Mouse (Mus musculus) splenic B cell, adult 2 months (primary cell): ENCODE results near the gene Arhgap6.

ENCODE experiments used
- DNase-seq: peaks from one replicate; pipeline ENCODE4 v3.0.0-alpha.2; 2011; ENCODE audit warnings: low read depth, low spot score
- H3K27me3 ChIP-seq: 2 replicates; pipeline ENCODE4 v1.6.1; 2012; ENCODE audit warnings: mild to moderate bottlenecking, low read length, moderate library complexity, mixed read lengths; ENCODE audit not compliant: control insufficient read depth, poor library complexity, insufficient read depth, severe bottlenecking
- H3K36me3 ChIP-seq: 2 replicates; pipeline ENCODE4 v1.6.1; 2012; ENCODE audit warnings: mild to moderate bottlenecking, low read length, moderate library complexity, mixed read lengths; ENCODE audit not compliant: control insufficient read depth, poor library complexity, insufficient read depth, severe bottlenecking

The Arhgap6 gene

DNA sequence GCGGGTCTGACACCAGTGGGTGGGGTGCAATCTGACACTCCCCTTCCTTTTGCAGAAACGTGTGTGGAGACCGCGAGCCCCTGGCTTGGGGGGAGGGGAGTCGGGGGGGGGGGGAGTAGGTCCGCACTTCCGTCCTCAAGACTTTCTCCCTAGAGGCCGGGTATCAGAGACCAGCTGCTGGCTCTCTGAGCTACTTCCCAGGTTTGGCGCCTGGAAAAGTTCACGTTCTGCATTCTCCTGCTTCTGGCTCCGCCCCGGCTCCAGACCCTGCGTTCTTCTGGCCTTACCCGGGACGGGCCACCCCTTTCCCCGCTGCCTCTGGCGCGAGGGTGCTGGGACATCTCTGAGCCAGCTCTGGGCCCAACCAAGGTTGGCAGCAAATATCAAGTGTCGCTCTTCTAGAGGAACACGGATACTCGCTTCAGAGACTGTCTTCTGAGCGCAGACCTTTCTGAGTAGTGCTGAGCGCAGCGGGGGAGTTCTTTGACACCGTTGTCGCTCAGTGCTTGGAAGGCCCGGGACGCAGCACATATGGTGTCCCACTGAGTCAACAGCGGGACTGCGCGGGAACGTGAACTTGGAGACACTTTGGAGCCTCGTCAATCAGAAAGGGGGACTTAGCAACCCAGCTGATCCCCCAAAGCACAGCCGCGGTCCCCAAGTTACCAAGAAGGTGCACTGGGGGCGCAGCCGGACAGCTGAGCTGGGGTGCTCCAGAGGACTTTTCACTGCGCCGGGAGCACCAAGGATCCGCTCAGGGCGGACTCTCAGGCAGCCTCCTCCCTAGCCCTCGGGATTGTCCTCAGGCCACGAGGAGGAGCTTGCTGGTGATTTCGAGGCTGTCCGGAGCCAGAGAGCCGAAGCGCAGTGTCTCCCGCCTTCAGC, at the start of gene Arhgap6:
Gene Arhgap6 (plus strand): TSS at position 126 of the 885 bp plus-strand sequence.
- Histone ChIP-seq H3K36me3 (no peaks in the 10 kb centered on the region), H3K27me3 (no peaks in the 10 kb centered on the region)
- DNase-seq, result no peak

DNA sequence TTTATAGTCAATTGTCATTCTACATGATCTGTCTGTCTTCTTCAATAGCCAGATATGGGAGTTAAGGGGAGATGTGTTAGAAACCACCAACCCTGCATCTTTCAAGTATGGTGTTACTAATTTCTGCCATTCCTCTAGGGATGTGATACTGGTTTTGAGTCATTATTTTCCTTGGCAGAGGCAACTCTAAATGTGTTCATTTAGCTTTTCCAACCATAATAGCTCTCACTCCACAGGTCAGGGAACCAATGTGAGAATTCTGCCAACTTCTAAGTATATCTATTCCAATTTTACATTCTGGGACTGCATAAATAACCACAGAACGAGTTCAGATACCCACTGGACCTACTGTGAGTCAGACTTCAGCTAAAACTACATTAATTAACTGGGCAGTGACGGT, 47.9 kb upstream of the Arhgap6 start:
- no peaks in the 10 kb centered on the region for H3K27me3 ChIP-seq
- DNase-seq, result no peak
- no peaks in the 10 kb centered on the region for H3K36me3 ChIP-seq

DNA sequence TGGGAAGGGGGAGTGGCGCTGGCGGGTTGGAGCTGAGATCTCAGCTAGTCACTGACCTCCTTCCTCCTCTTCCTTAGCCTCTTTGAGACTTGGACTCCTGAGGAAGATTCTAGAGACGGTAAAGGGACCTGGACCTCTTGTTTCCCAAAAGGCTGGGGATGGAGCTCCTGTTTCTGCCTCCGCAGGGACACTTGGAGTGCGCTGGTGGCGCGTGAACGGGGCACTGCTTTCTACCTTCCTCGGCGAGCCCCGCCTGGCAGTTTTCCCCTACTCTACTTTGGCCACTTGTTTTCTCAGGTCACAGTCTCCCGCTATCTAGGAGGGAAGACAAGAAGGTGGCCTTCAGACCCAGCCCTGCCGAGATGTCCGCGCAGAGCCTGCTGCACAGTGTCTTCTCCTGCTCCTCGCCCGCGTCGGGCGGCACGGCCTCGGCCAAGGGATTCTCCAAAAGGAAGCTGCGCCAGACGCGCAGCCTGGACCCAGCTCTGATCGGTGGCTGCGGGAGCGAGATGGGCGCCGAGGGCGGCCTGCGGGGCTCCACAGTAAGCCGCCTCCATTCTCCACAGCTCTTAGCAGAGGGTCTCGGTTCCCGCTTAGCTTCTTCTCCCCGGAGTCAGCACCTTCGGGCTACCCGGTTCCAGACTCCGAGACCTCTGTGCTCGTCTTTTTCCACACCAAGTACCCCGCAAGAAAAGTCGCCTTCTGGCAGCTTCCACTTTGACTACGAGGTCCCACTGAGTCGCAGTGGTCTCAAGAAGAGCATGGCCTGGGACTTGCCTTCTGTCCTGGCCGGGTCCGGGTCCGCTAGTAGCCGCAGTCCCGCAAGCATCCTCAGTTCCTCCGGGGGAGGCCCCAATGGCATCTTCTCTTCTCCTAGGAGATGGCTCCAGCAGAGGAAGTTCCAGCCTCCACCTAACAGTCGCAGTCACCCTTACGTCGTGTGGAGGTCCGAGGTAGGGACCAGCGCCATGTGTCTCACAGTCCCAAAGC, 1.3 kb downstream of the Arhgap6 start:
- DNase-seq, result no peak
- H3K27me3 ChIP-seq, result no peaks in the 10 kb centered on the region
- no peaks in the 10 kb centered on the region for H3K36me3 ChIP-seq

DNA sequence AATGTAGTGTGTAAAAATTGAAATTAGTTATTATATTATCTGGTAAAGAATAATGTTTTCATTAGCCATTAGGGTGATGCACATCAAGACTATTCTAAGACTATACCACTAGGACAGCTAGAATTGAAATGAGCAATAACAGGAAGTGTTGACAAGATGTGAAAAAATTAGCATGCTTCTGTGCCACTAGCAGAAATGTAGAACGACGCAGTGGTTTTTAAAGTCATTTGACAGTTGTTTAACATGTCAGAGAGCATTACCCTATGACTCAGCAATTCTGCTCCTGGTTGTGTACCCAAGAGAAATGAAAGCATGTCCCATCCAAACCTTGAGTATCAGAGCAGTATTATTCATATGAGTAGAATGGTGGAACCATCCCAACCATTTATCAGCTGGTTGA, 9.8 kb downstream of the Arhgap6 start:
- no peaks in the 10 kb centered on the region for H3K36me3 ChIP-seq
- no peaks in the 10 kb centered on the region for H3K27me3 ChIP-seq
- DNase-seq, result no peak

DNA sequence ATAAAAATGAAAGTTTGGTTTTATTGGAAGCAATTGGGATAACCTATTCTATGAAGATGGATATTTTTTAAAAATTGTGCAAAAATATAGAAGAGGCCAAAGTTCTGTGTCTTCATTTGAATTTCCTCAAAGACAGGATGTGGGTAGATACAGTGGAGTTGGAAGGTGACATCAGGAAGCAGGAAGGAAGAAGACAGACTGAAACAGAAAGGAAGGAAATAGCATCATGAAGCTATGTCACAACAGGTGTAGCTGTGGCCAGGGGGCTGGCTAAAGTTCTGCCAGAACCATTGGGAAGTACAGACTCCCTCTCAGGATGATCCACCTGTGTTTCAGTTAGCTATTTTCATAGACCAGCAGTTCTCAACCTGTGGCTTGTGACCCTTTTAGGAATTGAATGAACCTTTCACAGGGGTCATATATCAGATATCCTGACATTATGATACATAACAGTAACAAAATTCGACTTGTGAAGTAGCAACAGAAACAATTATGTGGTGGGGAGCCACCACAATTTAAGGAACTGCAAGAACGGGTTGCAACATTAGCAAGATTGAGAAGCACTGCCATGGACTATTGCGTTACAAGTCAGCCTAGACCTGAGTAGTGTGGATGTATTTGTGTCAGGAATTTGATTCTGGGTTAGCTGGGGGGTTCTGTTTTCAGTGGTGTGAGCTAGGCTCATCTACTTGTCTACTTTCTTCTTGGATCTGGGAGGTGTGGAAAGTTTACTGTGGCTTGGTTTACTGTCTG, 15.8 kb downstream of the Arhgap6 start:
- DNase-seq, result no peak
- Histone ChIP-seq H3K36me3 (no peaks in the 10 kb centered on the region), H3K27me3 (no peaks in the 10 kb centered on the region)

DNA sequence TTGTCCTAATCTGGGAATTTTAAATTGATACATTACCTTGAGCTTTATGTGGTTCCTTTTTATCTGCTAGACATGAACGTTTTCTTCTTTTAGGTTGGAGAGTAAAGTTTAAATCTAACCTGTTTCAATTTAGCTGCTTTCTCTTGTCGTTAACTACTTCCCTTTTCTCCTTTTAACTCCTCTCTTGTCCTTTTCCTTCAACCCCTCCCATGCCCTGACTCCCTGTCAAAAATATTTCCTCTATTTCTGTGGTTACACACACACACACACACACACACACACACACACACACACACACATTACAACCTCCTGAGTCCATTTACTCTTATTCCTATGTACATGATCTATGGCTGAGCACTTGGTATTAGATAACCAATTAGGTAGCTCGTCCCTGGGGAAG, 24.0 kb downstream of the Arhgap6 start:
- no peaks in the 10 kb centered on the region for H3K27me3 ChIP-seq
- no peak for DNase-seq
- H3K36me3 ChIP-seq, result no peaks in the 10 kb centered on the region

DNA sequence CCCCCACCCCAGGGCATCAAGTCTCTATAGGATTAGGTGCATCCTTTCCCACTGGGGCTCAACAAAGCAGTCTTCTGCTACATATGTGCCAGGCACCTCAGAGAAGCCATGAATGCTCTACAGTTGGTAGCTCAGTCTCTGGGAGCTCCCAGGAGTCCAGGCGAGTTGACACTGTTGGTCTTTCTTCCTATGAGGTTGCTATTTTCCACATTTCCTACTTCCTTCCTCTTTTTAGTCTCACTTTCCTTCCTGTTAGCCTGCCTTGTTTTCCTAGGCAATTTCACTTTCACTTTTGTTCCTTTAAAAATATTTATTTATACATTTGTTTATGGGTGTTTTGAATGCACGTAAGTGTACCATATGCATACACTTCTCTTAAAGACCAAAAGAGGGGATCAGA, 29.3 kb downstream of the Arhgap6 start:
- H3K27me3 ChIP-seq, result no peaks in the 10 kb centered on the region
- no peak for DNase-seq
- H3K36me3 ChIP-seq, result no peaks in the 10 kb centered on the region

DNA sequence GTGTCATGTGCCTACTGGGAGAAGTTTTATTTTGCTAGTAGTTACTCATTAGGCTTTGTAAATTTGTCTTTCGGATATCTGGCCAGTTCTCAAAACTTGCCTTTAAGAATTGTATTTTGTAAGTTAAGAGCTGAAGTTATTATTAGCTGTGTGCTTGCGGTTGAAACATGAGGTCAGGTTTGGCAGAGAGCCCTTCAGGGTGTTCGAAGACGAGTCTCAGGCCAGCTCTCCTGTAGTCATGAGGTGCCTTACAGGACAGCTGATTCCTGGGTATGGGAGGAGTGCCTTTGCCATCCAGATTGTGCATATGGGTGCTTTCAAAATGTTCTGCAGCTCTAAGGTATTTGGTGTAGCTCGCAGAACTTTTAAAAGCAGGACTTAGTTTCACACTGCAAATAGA, 37.4 kb downstream of the Arhgap6 start:
- H3K27me3 ChIP-seq, result no peaks in the 10 kb centered on the region
- H3K36me3 ChIP-seq, result no peaks in the 10 kb centered on the region
- DNase-seq, result no peak

DNA sequence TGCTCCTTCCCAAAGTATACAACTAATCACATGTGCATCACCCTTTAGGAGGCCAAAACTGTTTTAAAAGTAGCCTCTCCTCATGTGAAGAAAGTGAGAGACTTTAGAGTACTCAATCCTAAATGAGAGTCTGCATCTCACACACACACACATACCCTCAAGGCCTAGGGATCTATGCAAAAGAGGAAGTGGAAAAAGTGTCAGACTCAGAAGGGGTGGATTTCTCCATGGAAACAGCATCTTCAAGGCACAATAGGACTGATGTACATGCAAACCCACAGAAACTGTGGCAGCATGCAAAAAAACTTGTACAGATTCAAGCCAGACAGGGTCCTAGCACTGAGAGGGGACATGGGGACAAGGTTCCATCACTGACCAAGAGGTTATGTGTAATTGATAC, 53.2 kb downstream of the Arhgap6 start:
- DNase-seq, result no peak
- no peaks in the 10 kb centered on the region for H3K27me3 ChIP-seq
- no peaks in the 10 kb centered on the region for H3K36me3 ChIP-seq

DNA sequence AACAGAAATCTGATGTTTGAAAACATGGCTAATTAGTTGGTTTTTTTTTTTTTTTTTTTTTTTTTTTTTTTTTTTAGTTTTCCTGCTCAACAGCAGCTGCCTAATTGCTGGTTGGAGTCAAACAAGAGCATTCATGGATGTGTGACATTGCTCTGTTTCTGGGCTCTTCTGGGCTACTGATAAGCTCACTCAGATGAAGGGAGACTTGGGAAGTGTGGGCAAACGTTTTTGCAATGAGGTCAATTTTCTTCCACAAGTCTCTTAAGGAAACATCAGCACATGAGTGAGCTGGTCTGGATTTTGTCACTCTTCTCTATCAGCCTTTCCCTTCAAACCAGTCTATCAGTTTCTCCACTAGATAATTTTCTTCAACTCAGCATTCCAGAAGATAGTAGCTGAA, 79.8 kb downstream of the Arhgap6 start:
- DNase-seq, result no peak
- H3K36me3 ChIP-seq, result no peaks in the 10 kb centered on the region
- no peaks in the 10 kb centered on the region for H3K27me3 ChIP-seq

DNA sequence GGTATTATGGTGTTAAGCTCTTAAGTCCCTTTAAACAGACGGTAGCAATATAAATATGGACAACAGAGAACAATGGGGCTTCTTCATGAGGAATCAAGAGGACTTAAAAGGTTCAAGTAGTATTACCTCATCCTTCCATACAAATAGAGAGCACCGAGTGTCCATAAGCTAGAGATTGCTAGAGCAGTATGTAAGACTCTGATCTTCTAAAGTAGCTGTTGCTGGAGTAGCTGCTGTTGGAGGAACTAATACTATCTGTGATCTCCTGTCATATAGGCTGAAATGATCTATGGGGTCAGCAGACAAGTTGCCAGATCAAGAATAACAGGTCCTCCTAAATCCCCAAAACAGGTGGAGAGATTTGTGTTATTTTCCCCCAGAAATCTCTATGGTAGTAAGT, 108.7 kb downstream of the Arhgap6 start:
- Histone ChIP-seq H3K27me3 (no peaks in the 10 kb centered on the region), H3K36me3 (no peaks in the 10 kb centered on the region)
- DNase-seq, result no peak

DNA sequence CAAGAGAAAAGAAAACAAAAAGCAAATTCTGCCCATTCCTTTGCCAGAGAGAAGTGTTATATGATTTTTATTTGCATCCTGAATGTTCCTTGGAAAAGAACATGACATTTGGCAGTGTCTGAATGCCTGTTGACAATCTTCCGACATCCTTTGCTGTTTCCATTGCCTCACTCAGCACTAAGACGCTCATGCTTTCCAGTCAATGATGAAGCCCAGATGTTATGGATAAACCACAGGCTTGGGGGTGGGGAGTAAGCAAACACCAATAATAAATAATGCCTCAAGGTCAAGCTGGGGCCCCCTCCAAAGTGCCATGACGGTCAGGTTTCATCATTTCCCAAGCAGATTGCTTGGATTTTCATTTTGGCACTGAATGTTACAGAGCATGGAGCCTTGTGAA, 109.2 kb downstream of the Arhgap6 start:
- Histone ChIP-seq H3K36me3 (no peaks in the 10 kb centered on the region), H3K27me3 (no peaks in the 10 kb centered on the region)
- DNase-seq, result no peak

DNA sequence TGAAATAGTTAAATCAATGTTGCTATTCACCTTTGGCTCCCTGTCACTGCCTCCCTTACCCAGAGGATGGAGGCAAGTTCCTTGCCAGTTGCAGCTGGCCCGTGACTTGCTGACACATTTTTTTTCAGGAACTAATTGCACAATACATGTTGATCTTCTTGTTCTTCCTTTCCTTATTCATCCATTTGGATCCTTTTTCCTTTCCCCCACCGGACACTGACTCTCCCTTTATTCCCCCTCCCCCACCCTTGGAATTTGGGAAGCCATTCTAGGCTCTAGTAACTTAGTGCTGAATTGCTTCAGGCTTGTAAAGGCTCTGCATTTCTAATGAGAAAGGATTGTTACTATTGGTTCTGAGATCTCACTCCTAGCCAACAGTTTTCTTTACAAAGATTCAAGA, 112.7 kb downstream of the Arhgap6 start:
- no peaks in the 10 kb centered on the region for H3K27me3 ChIP-seq
- H3K36me3 ChIP-seq, result no peaks in the 10 kb centered on the region
- no peak for DNase-seq

DNA sequence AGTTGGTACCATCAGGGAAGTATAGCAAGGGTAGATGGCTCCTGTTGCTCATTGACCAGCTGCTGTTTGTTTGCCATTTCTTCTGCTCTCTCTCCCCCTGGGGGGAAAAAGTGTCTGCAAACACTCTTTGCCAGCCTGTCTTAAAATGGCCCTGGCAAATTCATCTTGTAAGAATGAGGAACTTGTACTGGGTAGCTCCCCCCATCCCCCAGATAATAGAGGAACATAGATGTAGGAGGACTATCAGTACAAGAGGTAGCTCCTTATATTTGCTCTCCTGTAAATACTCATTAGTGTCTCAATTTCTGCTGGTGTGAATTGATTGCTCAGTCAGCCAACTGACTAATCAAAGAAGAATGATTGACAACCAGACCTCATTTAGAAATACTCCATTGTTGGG, 118.6 kb downstream of the Arhgap6 start:
- no peak for DNase-seq
- no peaks in the 10 kb centered on the region for H3K36me3 ChIP-seq
- H3K27me3 ChIP-seq, result no peaks in the 10 kb centered on the region
